Mouse (Mus musculus) heart, postnatal 0 days (tissue): ENCODE results near the gene Defb36. TPM values are rescaled to one million over a fixed set of nuclear protein-coding genes. Genes with fewer than 3 reads are reported as not detected.
A peak's percentile ranks its signal among the peaks of the same experiment; 100 is the strongest.

Experiments used
- ATAC-seq: fragments of 200-750 bp; cut with Nextera tagmentation; 2 replicates; pipeline ENCODE4 v1.8.0; 2017; ENCODE audit warnings: low read depth, moderate number of reproducible peaks, moderate library complexity; ENCODE audit not compliant: insufficient read depth
- DNase-seq: peaks from one replicate; pipeline ENCODE4 v3.0.0-alpha.2; 2016; ENCODE audit warnings: low spot score
- H3K27ac ChIP-seq: fragments of 300-500 bp; sonication (generic); 2 replicates; pipeline ENCODE4 v1.5.1; 2014; ENCODE audit warnings: low read depth, mild to moderate bottlenecking
- H3K27me3 ChIP-seq: fragments of 300-500 bp; sonication (generic); 2 replicates; pipeline ENCODE4 v1.6.1; 2014; ENCODE audit warnings: low read length, mixed read lengths; ENCODE audit not compliant: control insufficient read depth, insufficient read depth
- H3K36me3 ChIP-seq: fragments of 300-500 bp; sonication (generic); replicated peaks from 2 replicates; pipeline ENCODE4 v1.6.1; 2014; ENCODE audit warnings: low read length, mixed read lengths; ENCODE audit not compliant: control insufficient read depth, insufficient read depth
- H3K4me1 ChIP-seq: fragments of 300-500 bp; sonication (generic); 2 replicates; pipeline ENCODE4 v1.6.1; 2014; ENCODE audit warnings: antibody characterized with exemption; ENCODE audit not compliant: control insufficient read depth, insufficient read depth
- H3K4me2 ChIP-seq: fragments of 300-500 bp; sonication (generic); 2 replicates; pipeline ENCODE4 v1.6.1; 2014; ENCODE audit warnings: low read depth, mild to moderate bottlenecking, low read length, moderate library complexity
- H3K4me3 ChIP-seq: fragments of 300-500 bp; sonication (generic); 2 replicates; pipeline ENCODE4 v1.5.1; 2014; ENCODE audit warnings: low read depth, low read length
- H3K9ac ChIP-seq: fragments of 300-500 bp; sonication (generic); replicated peaks from 2 replicates; pipeline ENCODE4 v1.6.1; 2014; ENCODE audit warnings: low read depth, low read length, mixed read lengths
- H3K9me3 ChIP-seq: fragments of 300-500 bp; sonication (generic); replicated peaks from 2 replicates; pipeline ENCODE4 v1.6.1; 2016; ENCODE audit warnings: low read length; ENCODE audit not compliant: control insufficient read depth
- CTCF ChIP-seq: IDR thresholded peaks from 2 replicates; pipeline ENCODE4 v1.5.1; 2016; ENCODE audit warnings: antibody characterized with exemption, control low read depth, low read depth
- EP300 ChIP-seq: IDR thresholded peaks from 2 replicates; pipeline ENCODE4 v1.6.1; 2016; ENCODE audit warnings: antibody characterized with exemption, low read depth
- WGBS: fragments of 180-500 bp; shearing (Covaris S2); extraction: QIAGEN DNeasy Blood & Tissue Kit; methylation state at CpG from one replicate; pipeline ENCODE4 v1.1.7; 2014; 5-methylcytosine and 5-hydroxymethylcytosine counted together
- polyA plus RNA-seq: library from polyadenylated mRNA; unstranded; fragments of >200 nt; fragmentation: Nextera tagmentation; extraction: Ambion mirVana; gene quantifications from 2 replicates; pipeline ENCODE4 v1.2.1, GENCODE M21; 2015
- total RNA-seq: library from RNA; depleted of rRNA; stranded (reverse); fragments of >200 nt; gene quantifications from 2 replicates; pipeline ENCODE4 v1.2.3, GENCODE M21; 2014; ENCODE audit warnings: low replicate concordance; rRNA removed

Defb36 gene
- not detected in 2 replicates for total RNA-seq
- polyA plus RNA-seq = not detected in 2 replicates

DNA sequence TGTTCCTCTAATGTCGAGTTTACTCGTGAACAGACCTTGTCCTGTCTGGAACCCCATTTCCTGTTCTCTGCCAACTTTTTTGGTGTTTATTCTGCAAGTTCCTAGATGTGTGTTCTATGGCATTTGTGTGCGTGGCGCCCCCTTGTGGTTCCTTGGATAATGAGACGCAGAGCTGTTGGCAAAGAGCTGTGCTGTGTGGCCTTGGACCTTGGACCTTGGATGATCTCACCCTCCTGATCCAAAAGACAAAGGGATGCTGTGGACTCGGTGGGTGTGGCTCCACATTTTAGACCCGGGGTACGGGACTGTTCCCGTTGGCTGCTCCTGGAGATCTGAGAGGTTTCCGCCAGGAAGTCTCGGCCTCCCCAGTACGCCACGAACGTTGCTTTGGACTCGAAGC, at the start of gene Defb36:
Gene Defb36, plus strand, starts transcription at position 271 of the 400 bp plus-strand sequence.
- TF ChIP-seq CTCF (peak; percentile 47), EP300 (no peak)
- no peak within 1 kb of the TSS for H3K9ac ChIP-seq
- no peak within 1 kb of the TSS for H3K4me2 ChIP-seq
- H3K4me3 ChIP-seq = no peak within 1 kb of the TSS
- DNase-seq = no peak
- no peak; the same call in 1 of the 2 replicates for ATAC-seq
- 71% methylated on average over 15 of the region's 15 CpGs for WGBS
- H3K36me3 ChIP-seq = no peaks in the 10 kb centered on the region
- H3K27me3 ChIP-seq = no peaks in the 10 kb centered on the region
- no peaks in the 10 kb centered on the region for H3K9me3 ChIP-seq
- H3K4me1 ChIP-seq = no peaks in the 10 kb centered on the region
- H3K27ac ChIP-seq = no peak within 1 kb of the TSS

GRCm38 (mm10) chr2:152556655-152557054, 47.5 kb upstream of the Defb36 start:
- no peak for ATAC-seq
- Histone ChIP-seq H3K9ac (no peak overlapping the region), H3K27ac (no peak overlapping the region), H3K36me3 (no peaks in the 10 kb centered on the region), H3K4me3 (no peak overlapping the region), H3K9me3 (no peaks in the 10 kb centered on the region), H3K4me1 (no peaks in the 10 kb centered on the region), H3K4me2 (no peak overlapping the region), H3K27me3 (no peaks in the 10 kb centered on the region)
- no peak for TF ChIP-seq EP300
- no peak for TF ChIP-seq CTCF
- DNase-seq = no peak
- WGBS = 81% methylated on average over 7 of the region's 7 CpGs

DNA sequence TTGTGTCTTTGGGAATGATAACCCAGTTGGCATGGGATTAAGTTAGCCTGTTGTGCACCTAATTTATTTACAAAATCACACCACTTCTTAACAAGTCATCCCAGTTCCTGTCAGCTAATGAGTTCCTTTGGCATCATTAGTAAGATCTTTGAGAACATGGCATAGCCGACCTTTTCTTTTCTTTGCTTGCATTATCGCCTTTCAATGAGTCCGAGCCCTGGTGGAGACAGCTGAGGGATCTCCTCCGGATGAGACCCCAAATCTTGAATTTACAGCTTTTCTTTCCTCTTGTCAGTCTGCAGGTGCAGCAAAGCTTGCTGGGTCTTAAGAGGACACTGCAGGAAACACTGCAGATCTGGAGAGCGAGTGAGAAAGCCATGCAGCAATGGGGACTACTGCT, 35.1 kb upstream of the Defb36 start, which contains the start of gene Gm17416:
Gene Gm17416, plus strand, starts transcription at position 301 of the 400 bp plus-strand sequence.
- Histone ChIP-seq H3K9me3 (no peaks in the 10 kb centered on the region), H3K27ac (no peak within 1 kb of the TSS), H3K27me3 (no peaks in the 10 kb centered on the region), H3K9ac (no peak within 1 kb of the TSS), H3K4me3 (no peak within 1 kb of the TSS), H3K4me2 (no peak within 1 kb of the TSS), H3K36me3 (no peaks in the 10 kb centered on the region), H3K4me1 (no peaks in the 10 kb centered on the region)
- WGBS = 85% methylated on average over 5 of the region's 5 CpGs
- ATAC-seq (no peak), DNase-seq (no peak)
- TF ChIP-seq EP300 (no peak), CTCF (no peak)

- Histone ChIP-seq H3K4me2 (no peak overlapping the region), H3K36me3 (no peaks in the 10 kb centered on the region), H3K27ac (no peak overlapping the region), H3K9ac (no peak overlapping the region), H3K4me1 (no peaks in the 10 kb centered on the region), H3K9me3 (no peaks in the 10 kb centered on the region), H3K27me3 (no peaks in the 10 kb centered on the region), H3K4me3 (no peak overlapping the region)
- 71% methylated on average over 4 of the region's 4 CpGs for WGBS
- ATAC-seq (no peak), DNase-seq (no peak)
- no peak for TF ChIP-seq EP300
- no peak for TF ChIP-seq CTCF
Observed at GRCm38 (mm10) chr2:152569881-152570280, 34.2 kb upstream of the Defb36 start.

DNA sequence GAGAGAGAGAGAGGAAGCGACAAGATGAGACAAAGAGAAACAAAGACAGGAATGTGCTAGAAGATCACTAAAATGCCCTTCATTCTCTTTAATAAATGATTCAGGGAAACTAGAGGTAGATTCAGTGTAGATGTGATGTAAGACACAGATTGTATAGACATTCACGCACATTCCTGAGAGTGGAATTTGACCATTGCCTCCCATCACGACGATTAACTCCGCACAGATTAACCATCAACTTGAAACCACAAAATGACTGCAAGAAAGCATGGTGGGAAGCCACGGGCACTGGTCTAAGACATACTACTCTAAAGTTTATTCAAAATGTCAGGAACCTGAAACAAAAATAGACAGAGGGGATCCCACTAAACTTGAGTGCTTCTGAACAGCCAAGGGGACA, 33.8 kb upstream of the Defb36 start:
- H3K4me1 ChIP-seq = no peaks in the 10 kb centered on the region
- ATAC-seq (no peak), DNase-seq (no peak)
- H3K9ac ChIP-seq = no peak overlapping the region
- H3K4me3 ChIP-seq = no peak overlapping the region
- no peak for TF ChIP-seq EP300
- no peak overlapping the region for H3K27ac ChIP-seq
- WGBS = 74% methylated on average over 6 of the region's 6 CpGs
- H3K9me3 ChIP-seq = no peaks in the 10 kb centered on the region
- H3K4me2 ChIP-seq = no peak overlapping the region
- no peaks in the 10 kb centered on the region for H3K27me3 ChIP-seq
- no peaks in the 10 kb centered on the region for H3K36me3 ChIP-seq

- WGBS = 62% methylated on average over 11 of the region's 11 CpGs
- Histone ChIP-seq H3K4me1 (no peaks in the 10 kb centered on the region), H3K27ac (no peak within 1 kb of the TSS), H3K4me3 (no peak within 1 kb of the TSS), H3K36me3 (no peaks in the 10 kb centered on the region), H3K4me2 (no peak within 1 kb of the TSS), H3K9ac (no peak within 1 kb of the TSS), H3K9me3 (no peaks in the 10 kb centered on the region), H3K27me3 (no peaks in the 10 kb centered on the region)
- ATAC-seq (no peak), DNase-seq (no peak)
- TF ChIP-seq CTCF (peak; percentile 16; the same call in 1 of the 2 replicates), EP300 (no peak)
Observed at GRCm38 (mm10) chr2:152572114-152572794, 31.9 kb upstream of the Defb36 start, which contains the start of gene Defb21. Gene Defb21 (plus strand): TSS chr2:152572744.
